Mouse (Mus musculus): ENCODE measurements at regions not wholly inside any gene's neighbourhood (a gene's known extent, or its start where the extent isn't known, plus 50 kb on each side); places are given as distances from the start of the nearest gene placed in this dataset.

DNA sequence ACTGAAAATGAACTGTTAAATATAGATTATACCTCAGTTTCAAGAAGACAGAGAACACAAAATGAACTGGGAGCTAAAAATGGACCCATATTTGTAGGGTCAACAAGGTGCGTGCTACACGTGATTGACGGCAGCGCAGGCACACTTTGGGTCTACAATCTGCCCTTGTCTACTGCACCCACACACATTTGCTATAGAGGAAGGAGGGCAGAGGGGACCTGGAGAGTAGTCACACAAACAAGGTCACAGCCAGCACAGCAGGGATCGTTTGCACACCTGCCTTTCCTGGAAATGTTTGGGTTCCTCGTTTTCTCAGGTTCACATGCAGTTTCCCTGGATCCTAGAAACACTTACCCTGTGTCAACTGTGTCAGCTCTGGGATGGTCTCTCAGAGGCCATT lies 63.3 kb upstream of the Cnksr3 start:
- ATAC-seq (ENCODE audit: low read depth), result no peak
- Histone ChIP-seq H3K4me2 (ENCODE audit: low read depth, low read length) (no peak overlapping the region), H3K36me3 (ENCODE audit: control insufficient read depth, insufficient read depth, low read length) (no peaks in the 10 kb centered on the region), H3K27ac (ENCODE audit: low read depth, low read length) (no peak overlapping the region), H3K4me3 (ENCODE audit: low read depth, low read length) (no peak overlapping the region), H3K9me3 (ENCODE audit: control insufficient read depth, low read length) (no peaks in the 10 kb centered on the region), H3K4me1 (ENCODE audit: control insufficient read depth, insufficient read depth, low read length) (no peaks in the 10 kb centered on the region), H3K9ac (replicated peaks; ENCODE audit: low read depth, low read length) (no peak overlapping the region), H3K27me3 (ENCODE audit: control insufficient read depth, insufficient read depth, low read length) (no peaks in the 10 kb centered on the region)
- WGBS, result 83% methylated on average over 6 of the region's 6 CpGs

- Histone ChIP-seq H3K4me1 (ENCODE audit: control insufficient read depth, insufficient read depth, low read length) (no peaks in the 10 kb centered on the region), H3K9ac (replicated peaks; ENCODE audit: low read depth, low read length) (no peak overlapping the region), H3K4me2 (ENCODE audit: low read depth, low read length) (no peak overlapping the region), H3K27ac (ENCODE audit: low read depth, low read length) (no peak overlapping the region), H3K27me3 (ENCODE audit: control insufficient read depth, insufficient read depth, low read length) (no peaks in the 10 kb centered on the region), H3K4me3 (ENCODE audit: low read depth, low read length) (no peak overlapping the region), H3K9me3 (ENCODE audit: control insufficient read depth, low read length) (no peaks in the 10 kb centered on the region), H3K36me3 (ENCODE audit: control insufficient read depth, insufficient read depth, low read length) (no peaks in the 10 kb centered on the region)
- WGBS, result 88% methylated on average over 7 of the region's 7 CpGs
- ATAC-seq (ENCODE audit: low read depth), result no peak
These were observed 62.4 kb upstream of the Cnksr3 start for GRCm38 (mm10) chr10:7274422-7274821.

DNA sequence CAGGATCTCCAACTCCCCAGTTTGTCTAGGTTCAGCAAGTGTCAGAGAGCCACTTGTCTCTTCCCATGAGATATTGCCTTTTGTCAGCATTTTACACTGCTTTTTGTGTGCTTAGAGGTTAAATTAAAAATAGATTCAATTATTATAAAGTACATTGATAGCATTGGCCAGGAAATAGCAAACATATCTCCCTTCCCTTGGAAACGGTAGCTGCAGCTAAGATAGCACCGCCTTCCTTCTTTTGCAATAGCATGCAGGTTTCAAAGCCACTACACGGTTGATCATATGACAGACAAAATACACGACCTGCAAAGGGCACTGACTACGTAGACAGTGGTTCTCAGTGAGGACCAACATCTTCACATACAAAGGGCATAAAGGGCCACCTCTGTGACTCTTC lies 59.1 kb upstream of the Cnksr3 start:
- no peaks in the 10 kb centered on the region for H3K4me1 ChIP-seq (ENCODE audit: control insufficient read depth, insufficient read depth, low read length)
- no peak overlapping the region for H3K27ac ChIP-seq (ENCODE audit: low read depth, low read length)
- H3K9ac ChIP-seq (replicated peaks; ENCODE audit: low read depth, low read length), result no peak overlapping the region
- H3K4me2 ChIP-seq (ENCODE audit: low read depth, low read length), result no peak overlapping the region
- no peaks in the 10 kb centered on the region for H3K27me3 ChIP-seq (ENCODE audit: control insufficient read depth, insufficient read depth, low read length)
- ATAC-seq (ENCODE audit: low read depth), result no peak
- 84% methylated on average over 5 of the region's 5 CpGs for WGBS
- no peaks in the 10 kb centered on the region for H3K36me3 ChIP-seq (ENCODE audit: control insufficient read depth, insufficient read depth, low read length)
- no peak overlapping the region for H3K4me3 ChIP-seq (ENCODE audit: low read depth, low read length)
- no peaks in the 10 kb centered on the region for H3K9me3 ChIP-seq (ENCODE audit: control insufficient read depth, low read length)

DNA sequence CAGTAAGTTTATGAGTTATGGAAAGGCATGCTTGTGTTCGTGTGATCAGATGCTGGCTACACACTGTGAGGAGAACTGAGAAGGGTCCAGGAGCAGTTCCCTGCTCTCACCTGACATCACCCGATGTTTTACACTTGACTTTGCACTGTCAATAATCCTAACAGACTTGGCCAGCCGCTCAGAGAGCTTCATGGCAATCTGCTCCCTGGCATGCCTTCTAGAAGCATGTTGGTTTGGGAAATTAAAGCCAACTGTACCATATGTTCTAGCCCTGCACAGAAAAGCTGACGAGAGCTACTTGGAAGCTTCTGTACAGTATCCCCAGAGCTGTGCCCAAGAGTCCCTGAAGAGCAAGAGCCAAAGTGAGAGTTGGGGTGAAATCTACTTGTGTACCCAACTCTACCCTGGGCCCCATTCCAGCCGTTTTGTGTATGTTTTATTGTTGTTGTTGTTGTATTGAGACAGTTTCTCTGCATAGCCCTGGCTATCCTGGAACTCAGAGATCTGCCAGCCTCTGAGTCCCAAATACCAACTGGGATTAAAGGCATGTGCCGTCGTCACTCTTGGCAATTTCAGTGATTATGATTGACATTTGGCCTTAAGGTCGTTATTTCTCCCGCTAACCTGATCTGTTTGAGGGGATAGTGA lies 56.5 kb upstream of the Cnksr3 start:
- Histone ChIP-seq H3K36me3 (ENCODE audit: control insufficient read depth, insufficient read depth, low read length) (no peaks in the 10 kb centered on the region), H3K4me1 (ENCODE audit: control insufficient read depth, insufficient read depth, low read length) (no peaks in the 10 kb centered on the region), H3K27me3 (ENCODE audit: control insufficient read depth, insufficient read depth, low read length) (no peaks in the 10 kb centered on the region), H3K4me3 (ENCODE audit: low read depth, low read length) (no peak overlapping the region), H3K9me3 (ENCODE audit: control insufficient read depth, low read length) (no peaks in the 10 kb centered on the region), H3K27ac (ENCODE audit: low read depth, low read length) (no peak overlapping the region), H3K4me2 (ENCODE audit: low read depth, low read length) (no peak overlapping the region), H3K9ac (replicated peaks; ENCODE audit: low read depth, low read length) (no peak overlapping the region)
- 81% methylated on average over 9 of the region's 9 CpGs for whole genome bisulfite sequencing
- no peak for ATAC-seq (ENCODE audit: low read depth)

GRCm38 (mm10) chr10:7267903-7268302 lies 55.9 kb upstream of the Cnksr3 start:
- no peaks in the 10 kb centered on the region for H3K9me3 ChIP-seq (ENCODE audit: control insufficient read depth, low read length)
- no peaks in the 10 kb centered on the region for H3K27me3 ChIP-seq (ENCODE audit: control insufficient read depth, insufficient read depth, low read length)
- no peak overlapping the region for H3K9ac ChIP-seq (replicated peaks; ENCODE audit: low read depth, low read length)
- no peaks in the 10 kb centered on the region for H3K36me3 ChIP-seq (ENCODE audit: control insufficient read depth, insufficient read depth, low read length)
- H3K4me3 ChIP-seq (ENCODE audit: low read depth, low read length), result no peak overlapping the region
- no peak overlapping the region for H3K27ac ChIP-seq (ENCODE audit: low read depth, low read length)
- H3K4me1 ChIP-seq (ENCODE audit: control insufficient read depth, insufficient read depth, low read length), result no peaks in the 10 kb centered on the region
- ATAC-seq (ENCODE audit: low read depth), result no peak
- H3K4me2 ChIP-seq (ENCODE audit: low read depth, low read length), result no peak overlapping the region
- 88% methylated on average over 4 of the region's 4 CpGs for WGBS

DNA sequence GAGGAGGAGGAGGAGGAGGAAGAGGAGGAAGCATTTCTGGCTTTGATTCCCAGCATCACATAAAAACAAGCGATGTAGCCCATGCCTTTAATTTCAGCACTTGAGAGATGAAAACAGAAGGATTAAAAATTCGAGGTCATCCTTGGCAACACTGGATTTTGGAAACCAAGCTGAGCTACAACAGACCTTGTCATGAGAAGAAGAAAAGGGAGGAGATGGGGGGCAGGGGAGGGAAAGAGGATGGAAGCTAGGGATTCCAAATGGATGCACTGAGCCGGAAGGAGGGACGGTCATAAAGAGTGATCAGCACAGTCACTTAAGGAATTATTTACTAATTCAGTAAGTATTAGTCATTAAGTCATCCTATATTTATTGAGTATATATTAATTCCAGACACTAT lies 55.1 kb upstream of the Cnksr3 start:
- no peaks in the 10 kb centered on the region for H3K27me3 ChIP-seq (ENCODE audit: control insufficient read depth, insufficient read depth, low read length)
- WGBS, result 59% methylated on average over 4 of the region's 4 CpGs
- no peaks in the 10 kb centered on the region for H3K9me3 ChIP-seq (ENCODE audit: control insufficient read depth, low read length)

GRCm38 (mm10) chr10:7265412-7265811 lies 53.4 kb upstream of the Cnksr3 start:
- Histone ChIP-seq H3K4me1 (ENCODE audit: control insufficient read depth, insufficient read depth, low read length) (no peaks in the 10 kb centered on the region), H3K27ac (ENCODE audit: low read depth, low read length) (no peak overlapping the region), H3K4me3 (ENCODE audit: low read depth, low read length) (no peak overlapping the region), H3K27me3 (ENCODE audit: control insufficient read depth, insufficient read depth, low read length) (no peaks in the 10 kb centered on the region), H3K36me3 (ENCODE audit: control insufficient read depth, insufficient read depth, low read length) (no peaks in the 10 kb centered on the region), H3K9ac (replicated peaks; ENCODE audit: low read depth, low read length) (no peak overlapping the region), H3K4me2 (ENCODE audit: low read depth, low read length) (no peak overlapping the region), H3K9me3 (ENCODE audit: control insufficient read depth, low read length) (no peaks in the 10 kb centered on the region)
- ATAC-seq (ENCODE audit: low read depth), result no peak
- WGBS, result 30% methylated on average over 9 of the region's 9 CpGs

More for the DNA sequence above, 55.1 kb upstream of the Cnksr3 start:
- Histone ChIP-seq H3K4me3 (ENCODE audit: low read depth, low read length) (no peak overlapping the region), H3K4me2 (ENCODE audit: low read depth, low read length) (no peak overlapping the region), H3K36me3 (ENCODE audit: control insufficient read depth, insufficient read depth, low read length) (no peaks in the 10 kb centered on the region), H3K9ac (replicated peaks; ENCODE audit: low read depth, low read length) (no peak overlapping the region), H3K4me1 (ENCODE audit: control insufficient read depth, insufficient read depth, low read length) (no peaks in the 10 kb centered on the region), H3K27ac (ENCODE audit: low read depth, low read length) (no peak overlapping the region)
- ATAC-seq (ENCODE audit: low read depth), result no peak

DNA sequence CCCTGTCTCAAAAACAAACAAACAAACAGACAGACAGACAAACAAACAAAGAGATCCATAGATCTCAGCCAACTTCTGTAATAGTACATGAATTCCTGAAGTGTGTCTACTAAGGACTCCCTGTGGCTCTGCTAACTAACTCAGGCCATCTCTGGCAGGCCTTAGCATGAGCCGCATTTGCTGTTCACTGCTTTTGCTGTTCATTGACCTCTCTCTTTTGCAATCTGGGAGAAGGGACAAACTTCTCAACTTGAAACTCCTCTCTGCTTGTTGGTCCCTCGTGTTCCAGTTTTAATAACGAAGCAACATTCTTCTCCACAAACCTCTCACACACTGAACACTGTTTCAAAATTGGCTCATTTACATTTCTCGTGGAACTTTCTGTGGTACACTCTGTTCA lies 52.7 kb upstream of the Cnksr3 start:
- Histone ChIP-seq H3K4me1 (ENCODE audit: control insufficient read depth, insufficient read depth, low read length) (no peaks in the 10 kb centered on the region), H3K4me3 (ENCODE audit: low read depth, low read length) (no peak overlapping the region), H3K9me3 (ENCODE audit: control insufficient read depth, low read length) (no peaks in the 10 kb centered on the region), H3K9ac (replicated peaks; ENCODE audit: low read depth, low read length) (no peak overlapping the region), H3K4me2 (ENCODE audit: low read depth, low read length) (no peak overlapping the region), H3K36me3 (ENCODE audit: control insufficient read depth, insufficient read depth, low read length) (no peaks in the 10 kb centered on the region), H3K27ac (ENCODE audit: low read depth, low read length) (no peak overlapping the region), H3K27me3 (ENCODE audit: control insufficient read depth, insufficient read depth, low read length) (no peaks in the 10 kb centered on the region)
- 87% methylated on average over 4 of the region's 4 CpGs for WGBS
- ATAC-seq (ENCODE audit: low read depth), result no peak

Data from neural tube, embryonic 14.5 days (tissue).